Mouse (Mus musculus) heart, embryonic 11.5 days (tissue): ENCODE results near the gene Prcp. TPM values are rescaled to one million over a fixed set of nuclear protein-coding genes. Genes with fewer than 3 reads are reported as not detected.

Source experiments
- ATAC-seq: fragments of 200-750 bp; cut with Nextera tagmentation; replicated peaks from 2 replicates; pipeline ENCODE4 v1.8.0; 2017; ENCODE audit warnings: moderate library complexity; ENCODE audit not compliant: insufficient number of reproducible peaks, low FRiP score, low TSS enrichment
- H3K27ac ChIP-seq: fragments of 300-500 bp; sonication (generic); 2 replicates; pipeline ENCODE4 v1.5.1; 2014; ENCODE audit warnings: mild to moderate bottlenecking, low read depth, low read length
- H3K27me3 ChIP-seq: fragments of 300-500 bp; sonication (generic); 2 replicates; pipeline ENCODE4 v1.6.1; 2014; ENCODE audit warnings: mild to moderate bottlenecking, low read length, mixed read lengths; ENCODE audit not compliant: control insufficient read depth, insufficient read depth
- H3K36me3 ChIP-seq: fragments of 300-500 bp; sonication (generic); 2 replicates; pipeline ENCODE4 v1.6.1; 2014; ENCODE audit warnings: mild to moderate bottlenecking, low read length, moderate library complexity, mixed read lengths; ENCODE audit not compliant: control insufficient read depth, insufficient read depth
- H3K4me1 ChIP-seq: fragments of 300-500 bp; sonication (generic); 2 replicates; pipeline ENCODE4 v1.6.1; 2014; ENCODE audit warnings: low read length; ENCODE audit not compliant: control insufficient read depth, insufficient read depth
- H3K4me2 ChIP-seq: fragments of 300-500 bp; sonication (generic); 2 replicates; pipeline ENCODE4 v1.6.1; 2014; ENCODE audit warnings: mild to moderate bottlenecking, moderate library complexity
- H3K4me3 ChIP-seq: fragments of 300-500 bp; sonication (generic); 2 replicates; pipeline ENCODE4 v1.5.1; 2014; ENCODE audit warnings: low read depth, low read length
- H3K9ac ChIP-seq: fragments of 300-500 bp; sonication (generic); 2 replicates; pipeline ENCODE4 v1.6.1; 2014; ENCODE audit warnings: mild to moderate bottlenecking, low read depth, low read length, moderate library complexity
- H3K9me3 ChIP-seq: fragments of 300-500 bp; sonication (generic); replicated peaks from 2 replicates; pipeline ENCODE4 v1.6.1; 2016; ENCODE audit warnings: low read length; ENCODE audit not compliant: control insufficient read depth
- WGBS: fragments of 180-500 bp; shearing (Covaris S2); extraction: QIAGEN DNeasy Blood & Tissue Kit; methylation state at CpG from one replicate; pipeline ENCODE4 v1.1.7; 2014; ENCODE audit not compliant: insufficient replicate concordance; 5-methylcytosine and 5-hydroxymethylcytosine counted together
- polyA plus RNA-seq: library from polyadenylated mRNA; unstranded; fragments of >200 nt; fragmentation: Nextera tagmentation; extraction: Ambion mirVana; gene quantifications from 2 replicates; pipeline ENCODE4 v1.2.1, GENCODE M21; 2014

The Prcp gene
- polyA plus RNA-seq, 1 experiment from 2014 or later, result 17.5 TPM

- Histone ChIP-seq H3K27ac (no peak overlapping the region), H3K9ac (no peak overlapping the region), H3K36me3 (no peaks in the 10 kb centered on the region), H3K4me1 (no peaks in the 10 kb centered on the region), H3K4me3 (no peak overlapping the region), H3K9me3 (no peaks in the 10 kb centered on the region), H3K4me2 (no peak overlapping the region), H3K27me3 (no peaks in the 10 kb centered on the region)
- 85% methylated on average over 3 of the region's 3 CpGs for WGBS
- ATAC-seq, result no peak
Measured at GRCm38 (mm10) chr7:92848246-92848645, 26.0 kb upstream of the Prcp start.

GRCm38 (mm10) chr7:92866526-92866925 lies 7.7 kb upstream of the Prcp start:
- Histone ChIP-seq H3K4me3 (no peak overlapping the region), H3K4me1 (no peaks in the 10 kb centered on the region), H3K36me3 (peaks cover 4% of the 10 kb centered on the region; the same call in 1 of the 2 replicates), H3K9me3 (no peaks in the 10 kb centered on the region), H3K9ac (no peak overlapping the region), H3K27ac (no peak overlapping the region), H3K4me2 (no peak overlapping the region), H3K27me3 (no peaks in the 10 kb centered on the region)
- 51% methylated on average over 2 of the region's 2 CpGs for WGBS
- ATAC-seq, result no peak

- H3K4me3 ChIP-seq, result no peak overlapping the region
- no peaks in the 10 kb centered on the region for H3K9me3 ChIP-seq
- no peak overlapping the region for H3K4me2 ChIP-seq
- WGBS, result 77% methylated on average over 3 of the region's 3 CpGs
- ATAC-seq, result no peak
- H3K4me1 ChIP-seq, result peaks cover 4% of the 10 kb centered on the region; the same call in 1 of the 2 replicates
- H3K36me3 ChIP-seq, result no peaks in the 10 kb centered on the region; the same call in 1 of the 2 replicates
- H3K9ac ChIP-seq, result no peak overlapping the region
- H3K27ac ChIP-seq, result no peak overlapping the region
- H3K27me3 ChIP-seq, result no peaks in the 10 kb centered on the region
Measured at GRCm38 (mm10) chr7:92870161-92870560, 4.1 kb upstream of the Prcp start.

GRCm38 (mm10) chr7:92871596-92871995 lies 2.7 kb upstream of the Prcp start:
- no peak overlapping the region for H3K4me2 ChIP-seq
- 80% methylated on average over 4 of the region's 4 CpGs for WGBS
- no peak for ATAC-seq
- no peak overlapping the region for H3K4me3 ChIP-seq
- H3K4me1 ChIP-seq, result peaks cover 4% of the 10 kb centered on the region; the same call in 1 of the 2 replicates
- no peaks in the 10 kb centered on the region for H3K9me3 ChIP-seq
- no peak overlapping the region for H3K9ac ChIP-seq
- H3K27me3 ChIP-seq, result no peaks in the 10 kb centered on the region
- no peak overlapping the region for H3K27ac ChIP-seq
- H3K36me3 ChIP-seq, result no peaks in the 10 kb centered on the region; the same call in 1 of the 2 replicates

- no peaks in the 10 kb centered on the region for H3K36me3 ChIP-seq
- peak overlapping the region; percentile 98 for H3K27ac ChIP-seq
- peak overlapping the region; percentile 77 for H3K4me2 ChIP-seq
- H3K9ac ChIP-seq, result peak overlapping the region; percentile 91
- ATAC-seq, result peak; percentile 90
- no peaks in the 10 kb centered on the region for H3K27me3 ChIP-seq
- H3K4me3 ChIP-seq, result peak overlapping the region; percentile 60
- under 1% methylated on average over 29 of the region's 29 CpGs for WGBS
- H3K9me3 ChIP-seq, result no peaks in the 10 kb centered on the region
- peaks cover 4% of the 10 kb centered on the region; the same call in 1 of the 2 replicates for H3K4me1 ChIP-seq
Measured at GRCm38 (mm10) chr7:92874761-92875408, 615 bp downstream of the Prcp start.

GRCm38 (mm10) chr7:92876066-92876465 lies 1.8 kb downstream of the Prcp start:
- no peak overlapping the region for H3K9ac ChIP-seq
- 46% methylated on average over 3 of the region's 3 CpGs for WGBS
- ATAC-seq, result no peak
- no peaks in the 10 kb centered on the region for H3K27me3 ChIP-seq
- H3K4me1 ChIP-seq, result peaks cover 4% of the 10 kb centered on the region; the same call in 1 of the 2 replicates
- H3K9me3 ChIP-seq, result no peaks in the 10 kb centered on the region
- peak overlapping the region; percentile 77 for H3K4me2 ChIP-seq
- H3K27ac ChIP-seq, result no peak overlapping the region
- H3K4me3 ChIP-seq, result peak overlapping the region; percentile 60
- H3K36me3 ChIP-seq, result no peaks in the 10 kb centered on the region

GRCm38 (mm10) chr7:92876538-92876937 lies 2.3 kb downstream of the Prcp start:
- H3K27me3 ChIP-seq, result no peaks in the 10 kb centered on the region
- peaks cover 4% of the 10 kb centered on the region; the same call in 1 of the 2 replicates for H3K4me1 ChIP-seq
- H3K9ac ChIP-seq, result 0 out of 2 replicates have a peak overlapping the region, but pooled peaks have one; percentile 8
- H3K9me3 ChIP-seq, result no peaks in the 10 kb centered on the region
- peak overlapping the region; percentile 24 for H3K4me3 ChIP-seq
- no peak overlapping the region for H3K27ac ChIP-seq
- 52% methylated on average over 7 of the region's 7 CpGs for WGBS
- no peak for ATAC-seq
- no peaks in the 10 kb centered on the region for H3K36me3 ChIP-seq
- peak overlapping the region; percentile 77 for H3K4me2 ChIP-seq

GRCm38 (mm10) chr7:92878575-92879285 lies 4.5 kb downstream of the Prcp start:
- Histone ChIP-seq H3K27me3 (no peaks in the 10 kb centered on the region), H3K4me1 (no peaks in the 10 kb centered on the region), H3K4me2 (no peak overlapping the region), H3K9me3 (no peaks in the 10 kb centered on the region), H3K36me3 (no peaks in the 10 kb centered on the region), H3K27ac (no peak overlapping the region), H3K9ac (0 out of 2 replicates have a peak overlapping the region, but pooled peaks have one; percentile 28), H3K4me3 (no peak overlapping the region)
- no peak for ATAC-seq
- 65% methylated on average over 7 of the region's 7 CpGs for WGBS
